Mouse (Mus musculus) thymus, postnatal 10 days (tissue): ENCODE results near the gene Rad51b.

Source experiments
- DNase-seq, 2 experiments: peaks; one replicate each; pipeline ENCODE4 v3.0.0; 2021; ENCODE audit warnings: low spot score in 2 of 2

Gene Rad51b

GRCm38 (mm10) chr12:79732355-79733115, 435.5 kb downstream of the Rad51b start:
- DNase-seq = no peak

- DNase-seq = no peak
Observed at GRCm38 (mm10) chr12:79735341-79735785, 438.3 kb downstream of the Rad51b start.

- DNase-seq = no peak
Observed at GRCm38 (mm10) chr12:79735882-79736281, 438.8 kb downstream of the Rad51b start.

GRCm38 (mm10) chr12:79738700-79739099, 441.6 kb downstream of the Rad51b start:
- no peak for DNase-seq

- DNase-seq = no peak
Observed at GRCm38 (mm10) chr12:79739918-79740639, 443.0 kb downstream of the Rad51b start.

GRCm38 (mm10) chr12:79742211-79742610, 445.1 kb downstream of the Rad51b start:
- DNase-seq = no peak

GRCm38 (mm10) chr12:79744131-79744530, 447.0 kb downstream of the Rad51b start:
- DNase-seq = no peak

- DNase-seq = no peak
Observed at GRCm38 (mm10) chr12:79745225-79745624, 448.1 kb downstream of the Rad51b start.

- no peak for DNase-seq
Observed at GRCm38 (mm10) chr12:79745845-79746510, 448.9 kb downstream of the Rad51b start.

GRCm38 (mm10) chr12:79747541-79747940, 450.5 kb downstream of the Rad51b start:
- DNase-seq = no peak

- DNase-seq = no peak
Observed at GRCm38 (mm10) chr12:79748862-79749261, 451.8 kb downstream of the Rad51b start.

GRCm38 (mm10) chr12:79750253-79751125, 453.4 kb downstream of the Rad51b start:
- no peak for DNase-seq

- no peak for DNase-seq
Observed at GRCm38 (mm10) chr12:79751781-79752180, 454.7 kb downstream of the Rad51b start.

- DNase-seq = no peak
Observed at GRCm38 (mm10) chr12:79752189-79752588, 455.1 kb downstream of the Rad51b start.

GRCm38 (mm10) chr12:79755617-79756016, 458.5 kb downstream of the Rad51b start:
- DNase-seq = no peak

- no peak for DNase-seq
Observed at GRCm38 (mm10) chr12:79756352-79756751, 459.3 kb downstream of the Rad51b start.

GRCm38 (mm10) chr12:79757775-79758174, 460.7 kb downstream of the Rad51b start:
- no peak for DNase-seq

GRCm38 (mm10) chr12:79759180-79759902, 462.3 kb downstream of the Rad51b start:
- no peak for DNase-seq

GRCm38 (mm10) chr12:79761217-79761616, 464.1 kb downstream of the Rad51b start:
- DNase-seq = no peak

- no peak for DNase-seq
Observed at GRCm38 (mm10) chr12:79762087-79762486, 465.0 kb downstream of the Rad51b start.
